Mouse (Mus musculus): ENCODE data around the gene Gm17018.
"Not testable (repeated sequence)": the region's sequence is repeated elsewhere in the genome, so short reads cannot be mapped to it uniquely, and the experiment has no call there.

Gm17018 gene

DNA sequence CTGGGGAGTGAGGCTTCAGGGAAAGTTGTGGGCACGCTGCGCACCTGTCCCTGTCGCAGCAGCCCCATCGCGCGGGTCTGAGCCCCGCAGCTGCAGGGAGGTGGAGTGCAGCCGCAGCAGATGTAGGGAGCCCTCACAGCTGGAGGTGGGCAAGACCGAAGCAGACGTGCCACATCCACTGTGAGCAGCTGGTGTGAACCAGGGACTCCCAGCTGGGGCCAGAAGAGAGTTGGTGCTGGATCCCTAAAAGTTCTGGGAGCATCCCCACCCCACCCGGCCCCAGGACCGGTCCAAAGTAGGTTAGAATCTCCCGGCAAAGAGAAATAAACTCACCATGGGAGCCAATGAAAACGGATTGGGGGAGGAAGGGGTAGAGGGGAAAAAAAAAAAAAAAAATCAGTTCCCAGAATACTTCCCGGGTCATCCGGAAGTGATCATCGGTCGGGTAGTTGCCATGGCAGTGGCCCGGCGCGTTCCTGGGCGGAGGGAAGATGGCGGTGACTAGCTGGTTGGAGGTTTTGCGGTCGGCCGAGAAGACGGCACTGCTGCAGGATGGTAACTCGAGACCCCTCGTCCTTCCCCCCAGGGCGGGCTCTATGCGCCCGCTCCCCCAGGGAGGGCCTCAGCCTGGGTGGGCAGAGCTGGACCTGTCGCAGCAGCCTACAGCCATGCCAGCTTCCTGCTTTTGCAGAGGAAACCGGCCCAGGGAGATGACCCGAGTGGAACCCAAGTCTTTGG lies at the start of gene Gm17018, which contains the start of gene Poll:
Gene Gm17018, plus strand, starts transcription at position 463 of the 738 bp plus-strand sequence.
Gene Poll, minus strand, starts transcription at position 379 of the 738 bp plus-strand sequence.
- CTCF ChIA-PET = no interaction called here

DNA sequence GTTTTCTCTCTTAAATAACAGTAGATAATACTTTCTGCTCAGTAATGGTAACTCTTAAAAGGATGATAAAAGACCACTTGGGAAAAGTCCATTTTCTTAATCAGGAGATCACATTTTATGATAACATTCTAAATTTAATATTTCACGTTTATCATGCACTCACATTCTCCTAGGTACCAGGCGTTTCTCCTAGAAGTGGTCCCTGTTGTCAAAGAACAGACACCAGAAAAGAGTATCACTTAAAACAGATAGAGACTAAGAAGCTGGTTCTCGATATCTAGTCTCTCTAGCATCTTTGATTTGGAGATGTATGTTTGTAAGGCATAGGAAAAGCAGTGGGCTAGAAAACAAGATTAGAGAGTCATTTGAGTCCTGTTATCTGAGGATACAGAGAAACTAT lies 49.7 kb upstream of the Gm17018 start:
- CTCF ChIA-PET = no interaction called here

DNA sequence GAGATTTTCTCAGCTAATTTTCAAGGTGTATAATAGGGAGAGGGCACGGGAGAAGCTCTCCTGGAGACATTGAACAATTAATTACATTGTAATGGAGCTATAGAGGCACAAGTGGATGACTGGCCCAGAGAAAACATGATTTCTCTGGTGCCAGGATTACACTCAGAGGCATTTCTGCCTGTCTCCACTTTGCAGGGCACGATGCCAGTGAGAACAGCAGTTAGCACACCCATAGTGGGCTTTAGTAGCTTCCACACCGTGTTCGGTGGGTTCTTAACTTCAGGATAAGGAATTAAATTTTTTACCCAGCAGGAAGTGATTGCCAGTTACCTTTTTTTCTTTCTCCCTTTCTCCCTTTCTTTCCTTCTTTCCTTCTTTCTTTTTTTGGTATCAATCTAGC lies 49.0 kb upstream of the Gm17018 start:
- CTCF ChIA-PET = no interaction called here

- CTCF ChIA-PET = no interaction called here
Measured at GRCm38 (mm10) chr19:45515341-45515740, 45.1 kb upstream of the Gm17018 start.

- CTCF ChIA-PET = no interaction called here
Measured at GRCm38 (mm10) chr19:45516264-45516663, 44.2 kb upstream of the Gm17018 start.

DNA sequence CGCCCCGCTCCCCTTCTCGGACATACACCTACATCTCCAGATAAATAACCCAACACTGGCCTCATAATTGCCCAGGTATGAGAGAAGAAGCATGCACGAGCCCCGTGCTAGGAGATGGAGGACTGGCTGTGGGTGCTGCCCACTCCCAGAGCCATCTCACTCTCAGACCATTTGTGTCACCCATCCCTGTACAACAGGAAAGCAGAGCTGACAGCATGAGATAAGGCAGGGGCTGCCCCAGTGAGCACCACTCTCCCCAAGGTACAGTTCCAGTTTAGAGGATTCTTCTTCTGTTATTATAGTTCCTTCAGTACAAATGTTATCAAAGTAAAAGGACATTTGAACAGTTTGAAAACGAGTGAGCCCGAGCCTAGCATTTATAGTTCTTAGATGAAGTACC lies 33.0 kb upstream of the Gm17018 start:
- CTCF ChIA-PET = no interaction called here

GRCm38 (mm10) chr19:45527931-45528534 lies 32.4 kb upstream of the Gm17018 start:
- CTCF ChIA-PET = no interaction called here

GRCm38 (mm10) chr19:45529294-45529693 lies 31.1 kb upstream of the Gm17018 start:
- CTCF ChIA-PET = no interaction called here

DNA sequence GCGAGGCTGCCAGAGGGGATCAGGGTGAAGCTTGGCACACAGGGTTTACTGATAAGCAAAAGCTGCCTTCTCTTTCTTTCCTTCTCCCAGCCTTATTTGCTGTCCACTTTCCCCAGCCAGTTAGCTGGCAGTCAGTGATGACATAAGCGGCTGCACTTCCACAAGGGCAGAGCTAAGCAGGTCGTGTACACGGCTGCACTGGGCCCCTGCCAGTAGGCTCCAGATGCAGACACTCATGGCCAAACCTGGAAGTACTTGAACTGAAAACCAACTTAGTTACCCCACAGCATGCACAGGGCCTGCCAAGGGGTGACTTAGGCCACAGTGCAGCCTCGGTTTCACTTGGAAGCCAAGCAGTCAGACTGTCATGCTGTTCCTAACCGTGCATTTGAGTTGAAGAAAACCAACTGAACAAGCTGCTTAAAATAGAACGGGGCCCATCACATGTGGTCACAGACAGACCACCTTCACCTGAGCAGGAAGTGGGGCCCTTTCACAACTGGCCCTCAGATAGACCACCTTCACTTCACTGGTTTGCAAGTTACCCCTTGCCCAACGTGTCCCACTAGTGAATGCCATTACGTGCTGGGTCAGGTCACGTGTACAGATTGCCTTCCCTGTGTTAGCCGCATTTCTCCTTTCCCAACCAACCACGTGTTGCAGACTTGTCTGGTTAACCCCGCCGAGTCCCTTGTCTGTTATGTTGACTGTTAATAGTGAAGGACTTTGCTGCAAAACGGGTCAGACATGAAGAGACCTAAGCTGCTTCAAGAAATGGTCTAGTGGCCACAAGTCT lies 30.0 kb upstream of the Gm17018 start:
- CTCF ChIA-PET = no interaction called here

GRCm38 (mm10) chr19:45531554-45531953 lies 28.9 kb upstream of the Gm17018 start:
- CTCF ChIA-PET = no interaction called here

GRCm38 (mm10) chr19:45533617-45534016 lies 26.8 kb upstream of the Gm17018 start:
- CTCF ChIA-PET = interaction anchor here (0.6 kb wide), 1 partner anchor 260 kb away, joined by 3 read pairs; no protein-coding TSS in a partner anchor

DNA sequence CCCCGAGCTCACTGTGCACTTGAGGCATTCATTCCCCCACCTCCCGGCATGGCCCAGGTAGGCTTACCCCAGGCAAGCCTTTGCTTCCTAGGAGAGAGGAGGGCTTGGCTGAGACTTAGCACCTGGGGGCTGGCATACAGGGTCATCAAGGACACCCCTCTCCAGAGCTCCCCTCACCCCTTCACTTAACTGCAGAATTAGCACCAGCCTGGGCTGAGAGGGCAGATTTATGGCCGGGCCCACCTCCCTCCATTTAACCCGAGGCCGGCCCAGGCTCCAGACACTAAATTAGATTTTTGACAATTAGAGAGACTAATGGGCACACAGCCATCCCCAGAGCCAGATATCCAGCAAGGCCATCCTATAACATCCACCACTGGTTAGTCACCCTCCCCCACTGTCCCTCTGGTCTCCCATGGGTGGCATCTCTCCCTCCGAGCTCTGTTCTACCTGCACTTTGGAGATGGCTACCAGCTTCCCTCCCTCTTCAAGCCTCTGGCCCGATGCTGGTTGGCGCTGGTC lies 25.1 kb upstream of the Gm17018 start:
- CTCF ChIA-PET = no interaction called here

- CTCF ChIA-PET = no interaction called here
Measured at GRCm38 (mm10) chr19:45535929-45536328, 24.5 kb upstream of the Gm17018 start.

DNA sequence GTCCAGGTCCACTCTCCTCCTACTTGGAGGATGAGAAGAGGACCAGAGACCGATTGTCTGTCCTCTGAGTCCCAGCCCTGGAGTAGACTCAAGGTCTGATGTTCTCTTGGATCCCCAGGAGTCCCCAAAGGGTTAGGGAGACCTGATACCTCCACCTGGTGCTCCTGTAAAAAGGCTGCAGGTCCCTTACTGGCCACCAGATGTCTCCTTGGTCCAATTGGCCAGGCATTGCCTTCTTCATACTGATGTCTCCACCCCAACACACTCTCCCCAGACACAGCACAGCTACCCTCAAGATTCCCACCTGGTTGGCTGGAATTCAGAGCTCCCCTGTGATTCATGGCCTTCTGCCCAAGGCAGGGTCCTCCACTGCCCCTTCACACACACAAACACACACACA lies 22.9 kb upstream of the Gm17018 start:
- CTCF ChIA-PET = interaction anchor here (0.7 kb wide), 1 partner anchor 16 kb away, joined by 3 read pairs; no protein-coding TSS in a partner anchor

DNA sequence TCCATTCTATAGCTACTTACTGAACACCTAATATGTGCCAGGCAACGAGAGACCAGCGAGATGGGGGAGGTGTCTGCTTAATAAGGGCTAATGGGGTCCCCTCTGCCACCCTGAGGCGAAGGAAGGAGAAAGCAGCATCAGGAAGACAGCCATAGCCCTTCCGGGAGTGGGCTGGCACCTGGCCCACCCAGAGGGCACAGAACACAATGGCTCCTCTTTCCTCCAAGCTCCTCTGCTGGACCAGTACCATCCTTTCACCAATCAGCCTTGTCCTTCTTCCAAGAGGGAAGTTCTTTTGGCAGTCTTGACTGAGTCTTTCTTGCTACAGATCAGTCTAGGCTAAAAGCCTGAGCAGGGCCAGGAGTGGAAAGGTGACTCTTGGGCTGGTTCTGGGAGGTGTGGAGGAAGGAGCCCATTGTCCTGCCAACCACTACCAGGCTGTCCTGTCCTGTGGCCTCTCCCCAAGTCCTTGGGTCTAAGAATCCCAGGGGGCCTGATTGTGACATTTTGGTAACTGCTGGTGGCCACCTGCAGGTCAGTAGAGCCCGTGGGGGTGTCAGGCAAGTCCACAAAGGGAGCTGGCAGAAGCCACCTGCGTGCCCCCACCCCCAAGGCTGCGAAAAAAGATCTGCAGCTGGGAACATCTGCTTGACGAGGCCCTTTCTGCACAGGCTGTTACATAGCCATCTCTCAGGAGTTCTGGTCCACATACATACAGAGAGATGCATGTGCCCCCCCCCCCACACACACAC lies 19.6 kb upstream of the Gm17018 start:
- CTCF ChIA-PET = interaction anchor here (0.6 to 0.7 kb wide), 2 partner anchors 435 to 1109 kb away, joined by 3 read pairs; no protein-coding TSS in a partner anchor

DNA sequence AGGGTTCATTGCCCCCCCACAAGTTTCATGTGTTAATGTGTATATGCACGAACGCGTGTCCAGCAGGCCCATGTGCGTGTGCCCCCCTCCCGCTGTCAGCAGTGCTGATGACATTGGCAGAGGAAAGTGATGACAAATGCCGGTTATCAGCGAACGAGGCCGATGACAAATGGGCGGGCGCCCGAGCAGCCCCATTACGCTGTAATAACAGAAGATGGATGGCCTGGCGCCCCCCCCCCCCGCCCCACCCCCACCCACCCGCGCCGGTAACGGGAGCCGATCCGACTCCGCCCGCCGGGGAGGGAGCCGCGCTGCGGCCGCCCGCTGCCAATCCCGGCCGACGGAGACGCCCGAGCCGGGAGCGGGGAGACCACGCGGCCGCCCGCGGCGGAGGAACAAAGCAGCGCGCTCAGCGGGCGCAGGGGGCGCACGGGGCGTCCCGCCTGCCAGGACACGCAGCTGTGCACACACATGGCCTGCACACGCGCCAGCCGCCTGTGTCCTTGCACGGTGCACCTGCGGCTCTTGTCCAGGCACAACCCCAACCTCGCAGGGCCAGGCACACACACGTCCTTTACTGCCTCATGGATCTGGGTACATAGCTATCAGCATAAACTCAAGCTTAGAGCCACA lies 18.9 kb upstream of the Gm17018 start:
- CTCF ChIA-PET = interaction anchor here (0.6 kb wide), 1 partner anchor 32 kb away, joined by 3 read pairs; no protein-coding TSS in a partner anchor

GRCm38 (mm10) chr19:45542061-45542460 lies 18.4 kb upstream of the Gm17018 start:
- CTCF ChIA-PET = interaction anchor here (0.6 kb wide), 1 partner anchor 33 kb away, joined by 3 read pairs; no protein-coding TSS in a partner anchor

DNA sequence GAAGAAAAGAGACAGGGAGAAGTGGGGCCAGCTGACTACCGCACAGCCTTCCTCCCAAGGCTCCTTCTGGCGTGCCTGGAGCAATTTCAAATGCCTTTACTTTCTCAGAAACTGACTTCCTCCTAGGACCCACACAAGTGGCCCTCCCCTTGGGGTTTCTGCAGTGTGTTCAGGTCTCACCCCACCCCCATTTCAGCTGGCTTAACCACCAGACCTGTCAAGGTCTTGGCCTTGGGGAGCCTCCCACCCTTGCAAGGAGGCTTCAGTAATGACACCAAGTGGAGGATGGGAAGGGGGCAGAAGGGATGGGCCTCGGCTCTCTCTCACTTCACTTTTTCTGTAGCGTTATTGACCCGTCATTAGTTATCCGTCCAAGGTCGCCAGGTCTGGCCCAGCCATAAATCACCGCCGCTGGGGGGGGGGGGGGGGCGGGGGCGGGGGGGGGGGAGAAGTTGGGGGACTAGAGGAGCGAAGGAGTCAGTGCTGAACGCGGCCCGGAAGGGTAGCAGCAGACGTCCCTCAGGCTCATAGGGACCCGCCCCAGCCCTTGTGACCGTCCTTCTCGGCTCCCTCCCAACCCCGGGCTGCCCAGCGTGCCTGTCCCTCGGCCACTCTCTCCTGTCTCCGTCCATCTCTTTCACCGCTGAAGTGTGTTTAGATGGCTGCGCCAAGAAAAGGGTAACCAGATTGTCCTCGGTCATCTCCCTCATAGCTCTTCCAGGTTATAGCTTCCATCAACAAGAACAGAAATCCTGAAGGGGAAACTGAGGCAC lies 16.1 kb upstream of the Gm17018 start:
- CTCF ChIA-PET = interaction anchor here (0.7 to 1.6 kb wide), 3 partner anchors 203 to 492 kb away, joined by 3 to 7 read pairs (median 6); no protein-coding TSS in a partner anchor

DNA sequence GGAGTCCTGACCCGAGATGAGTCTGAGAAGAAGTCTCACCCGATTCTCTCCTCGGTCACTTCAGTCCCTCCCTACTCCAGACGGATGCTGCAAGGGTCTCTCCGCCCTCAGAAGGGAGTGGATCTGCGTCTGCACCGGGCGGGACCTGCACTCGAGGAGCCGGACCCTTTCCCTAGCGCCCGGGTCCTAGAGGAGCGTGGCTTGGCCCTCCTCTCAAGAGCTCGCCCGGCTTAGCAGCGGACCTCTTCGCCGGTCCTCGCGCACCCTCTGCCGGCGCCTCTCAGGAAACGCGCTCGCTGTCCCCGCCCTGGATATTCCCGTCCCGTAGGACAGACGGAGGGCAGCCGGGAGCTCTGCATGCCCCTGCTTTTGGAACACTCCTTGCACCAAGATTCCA lies 15.5 kb upstream of the Gm17018 start:
- CTCF ChIA-PET = interaction anchor here (0.7 to 1.6 kb wide), 3 partner anchors 203 to 492 kb away, joined by 3 to 7 read pairs (median 6); no protein-coding TSS in a partner anchor

- CTCF ChIA-PET = not testable (repeated sequence)
Measured at GRCm38 (mm10) chr19:45548196-45548595, 12.2 kb upstream of the Gm17018 start.

Measured in spleen, embryonic (tissue).